Mouse (Mus musculus): ENCODE results near the gene Myo1g.
"Not testable (repeated sequence)": the region's sequence is repeated elsewhere in the genome, so short reads cannot be mapped to it uniquely, and the experiment has no call there.

Myo1g gene

DNA sequence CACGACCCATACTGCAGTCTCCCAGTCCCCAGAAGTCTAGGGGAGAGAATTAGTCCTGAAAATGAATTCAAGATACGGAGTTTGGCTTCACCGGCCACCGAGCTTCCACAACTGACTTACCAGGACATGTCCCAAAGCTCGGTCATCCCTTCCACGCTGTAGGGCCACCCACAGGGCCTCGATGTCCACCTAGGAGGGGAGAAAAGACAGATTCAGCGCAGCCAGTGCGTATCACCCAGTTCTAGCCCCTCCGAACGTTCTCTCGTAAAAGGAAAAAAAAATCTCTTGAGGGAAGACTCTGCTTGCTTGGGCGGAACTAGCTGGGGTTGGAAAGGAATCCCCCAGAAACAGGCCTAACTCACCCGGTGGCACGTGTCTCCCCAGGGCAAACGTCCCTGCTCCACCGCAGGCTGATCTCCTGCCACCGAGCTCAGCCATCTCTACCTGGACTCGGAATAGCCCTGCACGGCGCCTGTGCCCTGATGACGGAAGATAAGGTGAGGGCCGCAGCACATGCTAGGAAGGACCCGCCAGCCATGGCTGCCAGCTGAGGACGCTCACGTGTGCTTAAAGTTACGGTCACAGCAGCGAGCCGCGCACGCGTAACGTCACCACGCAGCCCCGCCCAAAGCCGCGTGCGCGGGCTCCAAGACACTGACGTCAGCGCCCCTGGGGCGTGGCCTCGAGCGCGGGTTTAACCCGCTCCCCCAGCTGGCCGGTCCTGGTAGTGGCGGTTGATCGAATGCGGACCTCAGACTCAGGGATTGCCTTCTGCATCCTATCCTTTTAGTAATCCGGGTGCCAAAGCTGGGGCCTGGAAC, 7.6 kb upstream of the Myo1g start:
- DNase-seq: peak; percentile 98

DNA sequence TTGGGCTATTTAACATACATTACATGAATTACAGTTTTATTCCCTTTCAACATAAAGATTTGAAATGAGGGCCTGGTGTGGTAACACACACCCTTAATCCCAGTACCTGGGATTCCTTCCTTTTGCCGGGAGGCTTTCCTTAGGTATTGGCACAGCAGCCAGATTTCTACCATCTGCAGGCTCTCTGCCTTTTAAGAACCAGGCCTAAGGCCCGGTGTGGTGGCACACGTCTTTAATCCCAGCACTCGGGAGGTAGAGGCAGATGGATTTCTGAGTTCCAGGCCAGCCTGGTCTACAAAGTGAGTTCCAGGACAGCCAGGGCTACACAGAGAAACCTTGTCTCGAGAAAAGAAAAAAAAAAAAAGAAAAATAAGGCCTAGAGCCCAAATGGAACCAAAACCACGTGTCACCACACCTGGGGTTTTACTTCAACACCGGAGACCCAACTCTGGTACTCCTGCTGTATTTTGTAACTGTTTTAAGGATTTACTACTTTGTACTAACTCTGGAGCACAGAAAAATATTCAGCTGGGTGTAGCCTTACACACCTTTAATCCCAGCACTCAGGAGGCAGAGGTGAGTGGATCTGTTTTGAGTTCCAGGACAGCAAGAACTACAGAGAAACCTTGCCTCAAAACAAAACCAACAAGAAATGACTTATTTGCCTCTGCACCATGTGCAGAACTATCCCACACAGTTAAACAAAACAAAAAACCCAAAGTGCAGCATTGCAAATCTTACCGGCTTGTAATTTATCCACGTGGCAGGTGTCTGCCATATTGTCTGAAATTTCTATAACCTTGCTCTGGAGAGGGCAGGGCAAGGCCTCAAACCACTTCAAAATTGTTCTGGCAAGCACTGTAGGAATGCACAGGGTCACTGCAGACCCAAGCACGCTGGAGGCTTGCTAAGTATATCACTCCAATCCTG, 6.8 kb upstream of the Myo1g start:
- no peak for DNase-seq

DNA sequence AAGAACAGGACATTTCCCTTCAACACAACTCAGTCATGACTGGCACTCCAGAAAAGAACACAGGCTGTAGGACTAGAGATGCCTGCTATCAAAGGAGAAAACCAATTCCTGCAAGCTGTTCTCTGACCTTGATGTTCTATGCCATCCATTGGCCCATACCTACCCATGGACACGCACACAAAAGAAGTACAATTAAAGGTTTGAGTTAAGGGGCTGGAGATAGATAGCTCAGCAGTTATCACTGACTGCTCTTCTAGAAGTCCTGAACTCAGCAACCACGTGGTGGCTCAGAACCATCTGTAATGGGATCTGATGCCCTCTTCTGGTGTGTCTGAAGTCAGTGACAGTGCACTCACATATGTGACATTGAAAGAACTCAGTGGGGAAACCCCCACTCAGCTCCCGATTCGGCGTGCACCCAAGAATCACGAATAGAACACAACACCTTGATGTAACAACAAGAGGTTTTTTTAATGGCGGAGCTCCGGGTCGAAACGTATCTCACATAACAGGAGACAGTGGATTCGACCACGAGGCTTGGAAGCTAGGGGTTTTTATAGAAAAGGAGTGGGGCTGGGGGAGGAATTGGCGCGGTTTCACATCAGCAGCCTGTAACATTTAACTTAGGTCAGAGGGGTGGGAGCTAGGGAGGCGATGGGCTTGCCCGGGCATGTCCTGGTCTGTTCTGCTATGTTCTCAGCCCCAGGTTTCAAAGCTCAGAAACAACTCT, 5.9 kb upstream of the Myo1g start:
- DNase-seq: not testable (repeated sequence)

DNA sequence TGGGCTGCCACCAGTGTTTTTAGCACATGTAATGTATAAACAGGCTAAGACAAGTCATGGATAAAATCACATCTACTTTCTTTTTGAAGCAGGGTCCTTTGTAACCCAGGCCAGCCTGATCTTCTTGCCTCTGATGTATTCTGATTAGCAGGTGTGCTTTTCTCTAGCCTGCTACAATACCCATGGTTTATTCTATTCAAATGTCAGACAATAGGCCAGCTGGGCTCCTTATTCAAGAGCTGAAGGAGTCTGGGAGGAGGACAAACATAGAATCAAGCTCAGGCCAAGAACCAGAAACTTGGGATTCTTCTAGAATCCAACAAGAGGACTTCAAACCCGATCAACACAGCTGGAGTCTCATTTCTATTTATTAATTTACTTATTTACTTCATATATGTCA, 4.5 kb upstream of the Myo1g start:
- no peak for DNase-seq

DNA sequence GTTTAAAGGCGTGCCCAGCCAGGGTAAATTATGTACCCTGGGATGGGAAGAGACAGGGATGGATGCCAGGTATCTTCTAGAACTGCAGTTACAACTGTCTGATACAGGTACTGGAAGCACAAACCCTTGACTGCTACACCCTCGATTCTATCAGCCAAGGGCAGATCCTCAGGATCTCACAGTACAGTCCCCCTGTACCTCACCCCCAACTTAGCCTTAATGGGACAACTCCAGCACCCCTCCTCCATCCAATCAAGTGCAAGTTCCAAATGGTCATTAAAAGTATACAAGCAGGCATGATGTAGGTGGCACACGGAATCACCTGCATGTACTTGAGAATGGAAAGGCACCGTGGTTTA, 4.1 kb upstream of the Myo1g start:
- DNase-seq: no peak

DNA sequence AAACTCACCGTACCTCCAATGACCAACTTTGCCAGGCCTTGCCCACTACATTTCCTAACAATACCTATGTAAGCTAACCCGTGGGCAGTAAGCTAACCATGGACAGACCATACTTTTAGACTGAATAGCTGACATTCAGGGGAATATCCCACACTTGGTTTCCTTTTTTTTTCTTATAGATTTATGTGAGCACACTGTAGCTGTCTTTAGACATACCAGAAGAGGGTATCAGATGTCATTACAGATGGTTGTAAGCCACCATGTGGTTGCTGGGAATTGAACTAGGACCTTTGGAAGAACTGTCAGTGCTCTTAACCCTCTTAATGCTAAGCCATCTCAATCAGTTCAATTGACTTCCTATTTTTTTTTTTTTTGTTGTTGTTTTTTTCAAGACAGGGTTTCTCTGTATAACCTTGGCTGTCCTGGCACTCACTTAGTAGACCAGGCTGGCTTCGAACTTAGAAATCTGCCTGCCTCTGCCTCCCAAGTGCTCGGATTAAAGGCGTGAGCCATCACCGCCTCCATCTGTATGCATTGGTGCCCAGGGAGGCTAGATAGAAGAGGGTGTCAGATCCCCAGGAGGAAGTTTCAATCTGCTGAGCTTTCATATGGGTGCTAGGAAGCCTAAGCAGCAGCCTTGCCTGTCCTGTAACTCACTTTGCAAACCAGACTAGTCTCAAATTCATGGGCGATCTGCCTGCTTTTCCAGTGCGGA, 3.6 kb upstream of the Myo1g start:
- no peak for DNase-seq

DNA sequence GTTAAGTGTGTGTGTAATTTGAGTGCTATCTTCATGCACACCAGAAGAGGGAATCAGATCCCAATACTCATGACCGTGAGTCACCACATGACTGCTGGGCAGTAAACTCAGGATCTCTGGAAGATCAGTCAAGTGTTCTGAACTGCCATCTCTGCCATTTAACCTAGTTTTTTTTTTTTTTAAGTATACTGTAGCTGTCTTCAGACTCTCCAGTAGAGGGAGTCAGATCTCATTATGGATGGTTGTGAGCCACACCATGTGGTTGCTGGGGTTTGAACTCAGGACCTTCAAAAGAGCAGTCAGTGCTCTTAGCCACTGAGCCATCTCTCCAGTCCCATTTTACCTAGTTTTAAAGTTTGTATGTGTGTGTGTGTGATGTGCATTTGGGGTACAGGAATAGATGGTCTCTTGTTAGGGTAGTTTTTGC, 2.9 kb upstream of the Myo1g start:
- DNase-seq: no peak

DNA sequence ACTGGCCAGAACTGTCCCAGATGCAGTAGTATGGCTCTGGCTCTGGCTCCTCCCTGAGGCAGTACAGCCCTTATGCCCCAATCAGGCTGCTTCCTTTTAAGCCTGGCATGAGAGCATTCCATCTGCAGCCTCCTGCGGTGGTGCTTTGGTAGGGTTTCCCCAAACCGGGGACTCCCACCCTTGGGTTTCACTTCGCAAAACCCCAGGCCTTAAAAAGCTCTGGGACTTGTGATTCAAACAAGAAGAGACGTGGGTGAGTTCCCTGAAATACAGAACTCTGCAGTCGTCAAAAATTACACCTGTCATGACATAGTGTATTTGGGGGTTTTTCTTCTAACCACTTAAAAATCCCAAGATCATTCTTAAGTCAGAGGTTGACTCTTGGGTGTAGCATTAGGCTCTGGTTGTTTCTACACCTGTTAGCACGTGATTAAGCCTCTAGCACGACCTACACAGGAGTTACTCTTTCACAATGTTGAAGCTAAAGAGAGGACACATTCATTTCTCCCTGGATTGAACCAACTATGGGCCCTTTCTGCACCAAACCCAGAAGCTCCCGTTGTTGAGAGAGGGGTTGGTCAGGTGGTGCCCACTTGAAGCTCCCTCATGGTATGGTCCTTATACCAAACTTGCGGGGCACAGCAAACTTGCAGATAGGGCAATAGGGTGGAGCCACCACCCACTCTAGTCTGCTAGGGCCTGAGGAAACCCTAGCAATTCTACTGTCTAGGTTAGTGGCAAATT, 2.2 kb upstream of the Myo1g start:
- no peak for DNase-seq

DNA sequence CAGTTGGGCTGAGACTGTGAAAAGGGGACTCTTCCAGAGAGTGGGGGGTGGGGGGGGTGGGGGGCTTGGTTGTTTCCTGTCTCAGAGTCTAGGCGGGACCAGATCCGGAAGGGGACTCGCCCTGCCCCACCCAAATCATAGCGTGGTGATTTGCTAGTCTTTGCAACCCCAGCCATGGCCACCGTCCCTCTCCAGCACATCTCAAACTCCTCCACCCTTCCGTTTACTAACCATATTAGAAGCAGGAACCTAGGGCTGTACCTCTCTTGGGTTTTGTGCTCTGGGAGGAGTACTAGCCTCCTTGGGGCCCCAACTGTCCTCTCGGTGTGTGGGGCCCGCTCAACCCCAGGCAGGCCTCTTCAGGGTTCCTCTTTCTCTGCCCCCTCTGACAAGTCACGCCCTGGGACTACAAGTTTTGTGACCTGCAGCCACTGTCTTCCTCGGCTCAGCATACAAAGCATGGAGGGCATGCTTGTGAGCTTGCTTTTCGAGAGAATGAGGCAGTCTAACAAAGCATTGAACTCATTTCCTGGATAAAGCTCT, 1.2 kb downstream of the Myo1g start:
- no peak for DNase-seq

DNA sequence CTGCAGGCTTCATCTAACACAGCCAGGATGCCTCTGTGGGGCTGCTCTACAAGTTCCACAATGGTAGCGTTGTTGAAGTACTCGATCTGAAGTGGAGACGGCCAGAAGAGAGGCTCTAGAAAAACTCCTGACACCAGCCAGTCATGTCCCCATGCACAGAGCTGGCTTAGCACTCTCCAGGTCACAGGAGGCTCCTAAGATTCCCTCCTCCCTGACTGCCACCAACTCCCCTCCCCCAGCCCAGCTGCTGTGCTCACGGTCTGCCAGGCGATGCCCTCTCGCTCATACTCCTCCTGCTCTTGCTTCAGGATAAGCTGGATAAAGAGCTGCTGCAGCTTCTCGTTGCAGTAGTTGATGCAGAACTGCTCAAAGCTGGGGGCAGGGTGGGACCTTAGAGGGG, 5.9 kb downstream of the Myo1g start:
- DNase-seq: peak; percentile 87

DNA sequence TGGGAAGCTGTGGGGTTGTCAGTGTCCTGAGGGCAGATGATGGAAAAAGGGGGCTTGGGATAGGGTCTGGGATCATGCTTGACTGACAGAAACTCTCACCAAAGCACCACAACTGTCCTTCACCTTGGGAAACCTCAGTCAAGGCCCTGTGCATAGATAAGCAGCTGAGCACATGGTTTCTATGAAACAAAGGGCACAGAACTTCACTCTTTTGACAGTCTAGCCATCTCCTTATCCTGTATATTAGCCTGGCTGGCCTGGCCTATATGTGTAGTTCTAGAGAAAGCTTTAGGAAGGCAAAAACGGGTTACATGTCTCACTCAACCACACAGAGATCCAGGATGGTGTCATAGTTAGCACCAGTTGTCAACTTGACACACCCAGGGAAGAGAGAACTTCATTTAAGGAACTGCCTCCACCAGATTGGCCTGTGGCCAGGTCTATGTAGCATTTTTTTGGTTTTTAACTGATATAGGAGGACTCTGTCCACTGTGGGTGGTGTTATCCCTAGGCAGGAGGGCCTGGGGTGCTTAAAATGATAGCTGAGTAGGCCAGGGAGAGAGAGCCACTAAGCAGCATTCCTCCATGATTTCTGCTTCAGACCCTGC, 12.4 kb downstream of the Myo1g start:
- no peak for DNase-seq

DNA sequence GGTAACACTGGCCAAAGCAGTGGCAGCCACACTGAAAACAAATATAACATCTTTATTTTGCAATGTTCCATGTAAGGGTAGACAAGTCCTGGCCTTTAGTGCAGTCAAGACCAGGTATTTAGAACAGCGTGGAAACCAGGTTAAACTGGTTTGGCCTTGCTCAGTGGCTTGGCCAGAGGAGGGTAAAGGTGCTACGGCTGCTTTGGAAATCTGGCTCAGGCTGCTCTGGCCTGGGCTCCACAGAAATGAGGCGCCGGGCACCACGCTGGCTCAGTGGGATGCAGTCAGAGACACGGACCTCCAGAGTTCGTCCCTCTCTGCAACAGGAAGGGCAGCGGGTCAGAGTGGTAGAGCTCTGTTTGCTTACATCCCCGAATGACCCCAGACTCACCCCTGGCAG, 14.2 kb downstream of the Myo1g start:
- DNase-seq: no peak

DNA sequence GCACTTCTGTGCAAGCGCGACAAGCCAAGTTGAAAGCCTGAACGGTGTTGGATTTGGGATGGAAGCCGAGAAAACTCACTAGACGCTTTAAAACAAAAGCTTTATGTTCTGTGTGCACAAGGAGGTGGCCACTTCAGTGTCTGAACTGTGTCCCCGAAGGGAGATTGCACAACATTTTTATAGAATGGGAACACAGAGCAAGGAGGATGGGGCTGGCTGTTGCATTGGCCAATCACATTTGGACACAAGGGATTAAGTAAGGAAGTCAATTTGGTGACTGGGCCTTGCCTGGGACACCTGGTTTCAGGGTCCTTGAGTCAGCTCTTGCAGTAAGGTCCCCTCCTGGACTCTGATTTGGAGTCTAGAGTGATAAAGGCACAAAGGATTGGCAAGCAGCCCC, 16.1 kb downstream of the Myo1g start:
- no peak for DNase-seq

DNA sequence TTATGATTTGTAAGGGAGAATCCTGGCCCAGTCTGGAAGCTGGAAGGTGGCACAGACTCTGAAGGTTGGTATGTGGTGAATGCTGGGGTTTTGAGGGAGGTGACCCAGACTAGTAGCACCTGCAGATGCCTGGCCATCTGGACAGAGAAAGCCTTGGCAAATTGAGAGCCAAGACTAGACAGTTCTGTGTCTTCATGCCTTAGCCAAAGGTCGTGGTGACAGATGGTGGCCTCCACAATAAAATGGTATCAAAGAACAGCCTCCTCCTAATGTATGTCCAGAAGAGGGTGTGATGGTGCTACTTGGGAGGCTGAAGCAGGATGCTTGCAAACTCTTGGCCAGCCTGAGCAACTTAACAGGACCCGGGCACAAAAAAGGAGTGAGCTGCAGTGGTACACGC, 16.5 kb downstream of the Myo1g start:
- no peak for DNase-seq

DNA sequence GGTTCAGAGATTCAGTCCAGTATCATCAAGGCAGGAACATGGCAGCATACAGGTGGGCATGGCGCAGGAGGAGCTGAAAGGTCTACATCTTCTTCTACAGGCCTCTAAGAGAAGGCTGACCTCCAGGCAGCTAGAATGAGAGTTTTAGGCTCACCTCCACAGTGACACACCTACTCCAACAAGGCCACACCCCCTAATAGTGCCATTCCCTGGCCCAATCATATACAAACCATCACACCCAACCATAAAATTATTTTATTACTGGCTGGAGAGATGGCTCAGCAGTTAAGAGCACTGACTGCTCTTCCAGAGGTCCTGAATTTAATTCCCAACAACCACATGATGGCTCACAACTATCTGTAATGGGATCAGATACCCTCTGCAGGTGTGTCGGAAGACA, 18.3 kb downstream of the Myo1g start:
- no peak for DNase-seq

DNA sequence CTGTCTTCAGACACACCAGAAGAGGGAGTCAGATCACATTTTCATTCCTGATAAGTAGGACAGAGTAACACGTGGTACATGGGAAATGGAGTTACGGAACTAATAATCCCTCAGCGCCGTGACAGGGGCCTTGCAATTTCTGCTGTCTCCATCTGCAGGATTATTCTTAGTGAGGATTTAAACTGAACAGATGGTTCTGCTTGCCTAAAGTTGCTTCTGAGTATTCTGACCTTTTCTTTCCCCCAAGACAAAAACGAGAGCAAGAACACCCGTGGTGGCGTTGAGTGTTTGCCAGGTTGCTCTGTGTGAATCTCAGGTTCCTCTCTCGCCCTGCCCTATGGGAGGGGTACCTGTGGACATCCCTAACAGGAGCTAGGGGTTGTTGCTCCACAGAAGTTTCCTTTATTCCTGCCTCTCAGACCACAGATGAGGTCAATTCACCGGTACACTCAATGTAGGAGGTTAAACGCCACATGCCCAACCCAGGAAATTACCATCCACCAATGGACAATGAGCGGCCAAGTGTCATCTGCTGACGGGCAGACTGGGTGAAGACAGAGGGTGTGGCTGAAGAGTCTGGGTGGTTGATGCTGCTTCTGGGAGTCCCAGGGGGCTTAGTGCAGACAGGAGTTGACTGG, 23.3 kb downstream of the Myo1g start:
- DNase-seq: peak; percentile 83

DNA sequence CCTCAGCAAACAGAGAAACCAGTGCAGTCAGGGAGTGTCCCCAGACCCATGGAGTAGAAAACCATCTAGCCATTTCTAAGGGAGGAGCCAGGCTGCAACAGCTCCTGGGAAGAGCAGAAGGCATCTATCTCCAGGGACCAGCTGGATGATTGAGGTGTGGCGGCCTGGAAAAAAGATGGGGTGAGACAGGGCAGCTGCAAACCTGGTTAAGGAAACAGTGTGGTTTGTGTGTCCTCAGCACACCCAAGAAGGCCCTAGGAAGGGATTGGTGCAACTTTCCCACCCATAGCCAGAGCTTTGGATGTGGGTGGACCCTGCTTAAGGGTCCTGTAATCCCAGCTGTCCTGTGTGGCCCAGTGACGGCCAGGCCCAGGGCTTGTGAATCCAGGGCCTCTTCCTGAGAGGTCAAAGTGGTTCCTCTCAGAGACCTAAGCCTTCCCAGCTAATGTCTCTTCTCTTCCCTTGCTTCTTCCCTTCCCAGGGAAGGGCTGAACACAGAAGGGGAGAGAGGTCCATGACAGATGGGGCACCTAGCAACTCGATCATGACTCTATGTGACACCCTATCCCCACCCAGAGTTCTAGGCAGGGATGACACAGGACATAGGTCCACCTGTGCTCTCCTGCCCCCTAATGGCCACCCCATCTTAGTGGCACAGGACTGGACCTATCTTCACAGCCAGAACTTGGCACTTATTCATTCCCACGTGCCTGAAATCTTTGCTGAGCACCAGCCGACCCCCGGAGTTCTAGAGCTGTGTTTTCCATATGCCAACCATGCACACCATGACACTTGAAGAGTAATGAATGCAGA, 30.9 kb downstream of the Myo1g start:
- DNase-seq: peak; percentile 55

DNA sequence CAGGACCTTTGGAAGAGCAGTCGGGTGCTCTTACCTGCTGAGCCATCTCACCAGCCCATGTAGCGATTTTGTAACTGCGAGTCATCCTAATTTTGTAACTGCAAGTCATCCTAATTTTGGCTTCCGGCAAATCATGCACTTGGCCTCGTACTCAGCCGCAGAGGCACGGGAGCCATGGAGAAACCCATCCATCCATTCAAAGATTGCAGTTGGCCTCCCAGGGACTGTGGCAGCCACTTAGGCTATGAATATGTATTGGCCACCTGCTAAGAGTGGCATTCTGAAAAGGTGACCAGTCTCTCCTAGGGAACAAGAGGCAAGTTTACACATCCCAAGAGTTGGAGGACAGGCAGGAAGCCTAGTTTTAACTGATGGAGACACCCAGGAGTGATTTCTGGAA, 31.5 kb downstream of the Myo1g start:
- no peak for DNase-seq

DNA sequence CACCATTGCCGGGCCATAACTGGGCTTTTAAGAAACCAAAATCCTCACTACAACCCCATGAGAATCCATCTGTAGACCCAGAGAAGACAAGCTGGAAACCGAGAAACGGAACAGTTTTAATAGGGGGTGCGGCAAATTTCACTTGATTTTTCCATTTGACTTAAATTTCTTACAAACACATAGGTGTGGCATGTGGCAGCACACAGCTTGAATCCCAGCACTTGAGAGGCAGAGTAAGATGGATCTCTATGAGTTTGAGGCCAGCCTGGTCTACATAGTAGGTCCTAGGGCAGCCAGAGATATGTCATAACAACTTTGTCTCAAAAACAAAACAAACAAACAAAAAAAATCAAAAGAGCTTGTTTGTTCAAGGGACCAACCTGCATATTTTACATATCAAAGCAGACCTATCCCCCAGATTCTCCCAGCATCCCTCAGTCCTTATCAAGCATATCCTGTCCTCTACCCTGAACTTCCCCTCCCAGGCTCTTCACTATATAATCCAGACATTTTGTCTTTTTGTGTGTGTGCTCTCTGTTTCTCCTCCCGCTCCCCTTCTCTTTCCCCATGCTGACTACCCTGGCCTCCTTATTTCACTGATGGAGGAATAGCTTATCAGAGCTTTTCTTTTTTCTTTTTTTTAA, 32.6 kb downstream of the Myo1g start:
- no peak for DNase-seq

All from retina, postnatal 1 day (tissue).